Mouse (Mus musculus) left cerebral cortex, postnatal 10 days (tissue): ENCODE data around the gene Mrgpra9. TPM values are rescaled to one million over a fixed set of nuclear protein-coding genes. Genes with fewer than 3 reads are reported as not detected.
"Not testable (repeated sequence)": the region's sequence is repeated elsewhere in the genome, so short reads cannot be mapped to it uniquely, and the experiment has no call there.

Experiments used
- DNase-seq, 2 experiments: peaks; one replicate each; pipeline ENCODE4 v3.0.0; 2021 to 2022; ENCODE audit warnings: low spot score in 2 of 2, mixed read lengths in 1 of 2; ENCODE audit errors: extremely low spot score in 1 of 2
- intact Hi-C: fragments of 180-260 bp; cut with DNase I; formaldehyde crosslinking; loops from one replicate; pipeline ENCODE4 v1.15.1; 2025
- total RNA-seq, 2 experiments: library from RNA; stranded (reverse); gene quantifications; 2 replicates each; pipeline ENCODE4 v1.2.3; 2021

Gene Mrgpra9
- not detected for total RNA-seq

- intact Hi-C loops = no loop called here
- no peak for DNase-seq
Measured at GRCm38 (mm10) chr7:47252770-47253169, at the start of gene Mrgpra9. Mrgpra9 (minus strand) TSS chr7:47252848.

- intact Hi-C loops = not testable (repeated sequence)
Measured at GRCm38 (mm10) chr7:47299612-47300011, 47.0 kb upstream of the Mrgpra9 start.

GRCm38 (mm10) chr7:47271547-47271946 lies 18.9 kb upstream of the Mrgpra9 start:
- intact Hi-C loops, DNase-seq: not testable (repeated sequence)

More at GRCm38 (mm10) chr7:47299612-47300011, 47.0 kb upstream of the Mrgpra9 start:
- DNase-seq = not testable (repeated sequence)

GRCm38 (mm10) chr7:47244658-47245057 lies 8.0 kb downstream of the Mrgpra9 start:
- intact Hi-C loops = no loop called here
- no peak for DNase-seq

GRCm38 (mm10) chr7:47204830-47205229 lies 47.8 kb downstream of the Mrgpra9 start, which contains the start of gene Mrgpra6:
Mrgpra6 (minus strand) TSS chr7:47204920.
- DNase-seq = no peak
- intact Hi-C loops = no loop called here

- intact Hi-C loops = no loop called here
- no peak for DNase-seq
Measured at GRCm38 (mm10) chr7:47195271-47195670, 57.4 kb downstream of the Mrgpra9 start.

Other genes with a start within 250 kb of the Mrgpra9 start
- 1 to 10 TPM; 8.9 to 9.5 TPM for gene Spty2d1, start 244.4 kb downstream of the Mrgpra9 start, total RNA-seq
- 10 to 100 TPM; 14.4 to 16.8 TPM for gene Tmem86a, start 202.2 kb downstream of the Mrgpra9 start, total RNA-seq
- 100 to 1,000 TPM; 118 TPM for gene Ptpn5, start 119.2 kb downstream of the Mrgpra9 start, total RNA-seq
- not detected for gene Mrgpra6, start 47.9 kb downstream of the Mrgpra9 start, total RNA-seq
- not detected for gene Mrgpra1, start 101.4 kb upstream of the Mrgpra9 start, total RNA-seq
- not detected for gene Mrgpra2a, start 199.3 kb upstream of the Mrgpra9 start, total RNA-seq